Mouse (Mus musculus): ENCODE measurements around the gene Haus2.
"Not testable (repeated sequence)": the region's sequence is repeated elsewhere in the genome, so short reads cannot be mapped to it uniquely, and the experiment has no call there.

Haus2 gene

GRCm38 (mm10) chr2:120608830-120609723 lies at the start of gene Haus2, which contains the start of gene Lrrc57:
Haus2 (plus strand) TSS chr2:120609383.
Lrrc57 (minus strand) TSS chr2:120609520.
- DNase-seq (ENCODE audit: low read depth), result peak; percentile 85

- no peak for DNase-seq (ENCODE audit: low read depth)
Observed at GRCm38 (mm10) chr2:120561524-120561923, 47.7 kb upstream of the Haus2 start.

- DNase-seq (ENCODE audit: low read depth), result no peak
Observed at GRCm38 (mm10) chr2:120562859-120563234, 46.3 kb upstream of the Haus2 start.

GRCm38 (mm10) chr2:120563235-120563990 lies 45.8 kb upstream of the Haus2 start, which contains the start of gene Zfp106:
Zfp106 (minus strand) TSS chr2:120563843.
- DNase-seq (ENCODE audit: low read depth), result peak; percentile 80

- not testable (repeated sequence) for DNase-seq (ENCODE audit: low read depth)
Observed at GRCm38 (mm10) chr2:120564548-120565188, 44.5 kb upstream of the Haus2 start.

GRCm38 (mm10) chr2:120565363-120565762 lies 43.8 kb upstream of the Haus2 start:
- no peak for DNase-seq (ENCODE audit: low read depth)

GRCm38 (mm10) chr2:120566886-120567797 lies 42.0 kb upstream of the Haus2 start, which contains the start of gene Snap23:
Snap23 (plus strand) TSS chr2:120567671.
- peak; percentile 80 for DNase-seq (ENCODE audit: low read depth)

- no peak for DNase-seq (ENCODE audit: low read depth)
Observed at GRCm38 (mm10) chr2:120567798-120568320, 41.3 kb upstream of the Haus2 start.

GRCm38 (mm10) chr2:120571081-120571480 lies 38.1 kb upstream of the Haus2 start:
- DNase-seq (ENCODE audit: low read depth), result no peak

GRCm38 (mm10) chr2:120572161-120572560 lies 37.0 kb upstream of the Haus2 start:
- not testable (repeated sequence) for DNase-seq (ENCODE audit: low read depth)

GRCm38 (mm10) chr2:120575121-120575520 lies 34.1 kb upstream of the Haus2 start:
- DNase-seq (ENCODE audit: low read depth), result no peak

GRCm38 (mm10) chr2:120575978-120576377 lies 33.2 kb upstream of the Haus2 start:
- no peak for DNase-seq (ENCODE audit: low read depth)

- DNase-seq (ENCODE audit: low read depth), result no peak
Observed at GRCm38 (mm10) chr2:120577799-120578198, 31.4 kb upstream of the Haus2 start.

GRCm38 (mm10) chr2:120578286-120578685 lies 30.9 kb upstream of the Haus2 start:
- no peak for DNase-seq (ENCODE audit: low read depth)

- DNase-seq (ENCODE audit: low read depth), result no peak
Observed at GRCm38 (mm10) chr2:120589759-120590158, 19.4 kb upstream of the Haus2 start.

- no peak for DNase-seq (ENCODE audit: low read depth)
Observed at GRCm38 (mm10) chr2:120592227-120592626, 17.0 kb upstream of the Haus2 start.

- no peak for DNase-seq (ENCODE audit: low read depth)
Observed at GRCm38 (mm10) chr2:120597734-120598133, 11.4 kb upstream of the Haus2 start.

- DNase-seq (ENCODE audit: low read depth), result no peak
Observed at GRCm38 (mm10) chr2:120599506-120599905, 9.7 kb upstream of the Haus2 start.

- DNase-seq (ENCODE audit: low read depth), result no peak
Observed at GRCm38 (mm10) chr2:120606021-120606690, 3.0 kb upstream of the Haus2 start.

All from c-Kit-positive CD71-positive TER-119-negative erythroid progenitor cells, embryonic 14.5 days (primary cell).